10 mouse cellular contexts compared by ENCODE assay signal in the genomic region with DNA sequence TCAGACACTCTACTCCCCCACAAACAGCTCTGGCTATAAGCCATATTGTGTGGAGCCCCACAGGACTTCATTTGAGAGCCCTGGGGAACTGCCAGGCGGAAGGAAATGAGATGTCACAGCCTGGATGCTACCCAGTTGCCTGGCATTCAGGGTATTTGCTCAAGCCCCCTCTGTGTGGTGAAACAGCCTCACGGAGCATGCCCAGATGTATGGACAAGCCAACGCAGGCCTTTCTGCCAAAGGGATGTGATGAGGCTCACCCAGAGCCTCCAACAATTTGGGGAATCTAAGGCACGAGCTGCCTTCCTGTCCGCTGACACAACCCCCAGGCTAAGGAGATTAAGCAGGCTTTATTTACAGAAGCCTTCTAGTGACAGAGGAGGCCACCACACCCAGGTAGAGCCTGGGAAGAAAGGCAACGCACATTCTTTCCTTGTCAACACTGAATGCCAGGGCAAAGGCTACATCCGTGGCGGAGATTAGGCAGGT.
A peak's percentile ranks its signal among the peaks of the same experiment; 100 is the strongest.
DNase-seq lines count a peak whose midpoint lies in the region; ATAC-seq and TF ChIP-seq lines count a peak whose summit lies in the region.
"Had no signal": no experiment of that assay in that cellular context is flagged by ENCODE, and none has a peak within 500 bp of the region (broad histone marks: within the 10 kb centered on the region; RNA-seq: fewer than 3 reads in every experiment).

No protein-coding gene starts in this region.

- H3K9ac ChIP-seq in midbrain, embryonic 15.5 days = no peak overlapping the region
- no peak overlapping the region for H3K9ac ChIP-seq in embryonic facial prominence, embryonic 14.5 days (ENCODE audit: low read depth, low read length)
- no peak overlapping the region for H3K9ac ChIP-seq in midbrain, postnatal 0 days (replicated peaks; ENCODE audit: low read length, poor library complexity, severe bottlenecking)
- H3K9ac ChIP-seq: liver, embryonic 13.5 days had no signal

- no peaks in the 10 kb centered on the region for H3K36me3 ChIP-seq in midbrain, embryonic 10.5 days
- H3K36me3 ChIP-seq in midbrain, embryonic 15.5 days (replicated peaks) = no peaks in the 10 kb centered on the region
- no peaks in the 10 kb centered on the region for H3K36me3 ChIP-seq in embryonic facial prominence, embryonic 14.5 days (ENCODE audit: control insufficient read depth, insufficient read depth, low read length)
- no peaks in the 10 kb centered on the region for H3K36me3 ChIP-seq in midbrain, postnatal 0 days (ENCODE audit: insufficient read depth, low read length)
- H3K36me3 ChIP-seq: liver, embryonic 13.5 days had no signal

- peaks cover 42% of the 10 kb centered on the region for H3K27me3 ChIP-seq in midbrain, embryonic 10.5 days (ENCODE audit: low read depth, poor library complexity, severe bottlenecking)
- H3K27me3 ChIP-seq in midbrain, embryonic 15.5 days (replicated peaks) = no peaks in the 10 kb centered on the region
- H3K27me3 ChIP-seq in embryonic facial prominence, embryonic 14.5 days (replicated peaks; ENCODE audit: control insufficient read depth, insufficient read depth, low read length) = no peaks in the 10 kb centered on the region
- no peaks in the 10 kb centered on the region for H3K27me3 ChIP-seq in midbrain, postnatal 0 days (ENCODE audit: insufficient read depth, low read length)

- H3K9me3 ChIP-seq in midbrain, embryonic 10.5 days (replicated peaks) = no peaks in the 10 kb centered on the region
- no peaks in the 10 kb centered on the region for H3K9me3 ChIP-seq in midbrain, embryonic 15.5 days
- no peaks in the 10 kb centered on the region for H3K9me3 ChIP-seq in embryonic facial prominence, embryonic 14.5 days (ENCODE audit: control insufficient read depth, low read length)
- H3K9me3 ChIP-seq in midbrain, postnatal 0 days (ENCODE audit: low read length) = no peaks in the 10 kb centered on the region
- H3K9me3 ChIP-seq: liver, embryonic 13.5 days had no signal

- peak overlapping the region; percentile 68 for H3K27ac ChIP-seq in midbrain, embryonic 10.5 days (replicated peaks)
- no peak overlapping the region for H3K27ac ChIP-seq in midbrain, embryonic 15.5 days
- H3K27ac ChIP-seq in embryonic facial prominence, embryonic 14.5 days (replicated peaks; ENCODE audit: low read depth, low read length) = no peak overlapping the region
- no peak overlapping the region for H3K27ac ChIP-seq in midbrain, postnatal 0 days (ENCODE audit: low read depth, low read length)
- H3K27ac ChIP-seq: liver, embryonic 13.5 days had no signal

- H3K4me2 ChIP-seq in midbrain, embryonic 15.5 days = no peak overlapping the region
- H3K4me2 ChIP-seq in embryonic facial prominence, embryonic 14.5 days (ENCODE audit: low read depth, low read length) = no peak overlapping the region
- H3K4me2 ChIP-seq in midbrain, postnatal 0 days (ENCODE audit: low read depth, low read length, poor library complexity, severe bottlenecking) = no peak overlapping the region
- H3K4me2 ChIP-seq: liver, embryonic 13.5 days had no signal

- peaks cover 64% of the 10 kb centered on the region for H3K4me1 ChIP-seq in midbrain, embryonic 10.5 days
- H3K4me1 ChIP-seq in midbrain, embryonic 15.5 days = peaks cover 12% of the 10 kb centered on the region; the same call in 1 of the 2 replicates
- H3K4me1 ChIP-seq in embryonic facial prominence, embryonic 14.5 days (ENCODE audit: control insufficient read depth, insufficient read depth, low read length) = peaks cover 16% of the 10 kb centered on the region
- H3K4me1 ChIP-seq in midbrain, postnatal 0 days (ENCODE audit: insufficient read depth, low read length) = no peaks in the 10 kb centered on the region

- no peak for ATAC-seq in midbrain, embryonic 15.5 days (replicated peaks)
- ATAC-seq in embryonic facial prominence, embryonic 14.5 days (ENCODE audit: low read depth) = peak; percentile 73
- ATAC-seq in midbrain, postnatal 0 days (ENCODE audit: low FRiP score) = no peak
- ATAC-seq: CD4-positive, CD25-positive, alpha-beta regulatory T cell, adult 4 months had no signal

- intact Hi-C loops in heart, postnatal 10 days (cut with DNase I) = loop anchor here (5.0 kb wide), 2 partner anchors 72 to 228 kb away; partner anchors contain the start of gene Parp11

- no peak for TF ChIP-seq CTCF in midbrain, postnatal 0 days (IDR thresholded peaks at IDR 0.05)

- H3K4me3 ChIP-seq in midbrain, embryonic 10.5 days = no peak overlapping the region
- no peak overlapping the region for H3K4me3 ChIP-seq in midbrain, embryonic 15.5 days
- H3K4me3 ChIP-seq in embryonic facial prominence, embryonic 14.5 days (ENCODE audit: low read depth, low read length) = no peak overlapping the region
- no peak overlapping the region for H3K4me3 ChIP-seq in midbrain, postnatal 0 days (ENCODE audit: low read depth, low read length)
- H3K4me3 ChIP-seq: liver, embryonic 13.5 days had no signal

- 41% methylated on average over 8 of the region's 8 CpGs for whole genome bisulfite sequencing in midbrain, embryonic 10.5 days
- 35% methylated on average over 8 of the region's 8 CpGs for WGBS in midbrain, embryonic 15.5 days
- 45% methylated on average over 8 of the region's 8 CpGs for WGBS in embryonic facial prominence, embryonic 14.5 days
- 42% methylated on average over 8 of the region's 8 CpGs for WGBS in midbrain, postnatal 0 days

- DNase-seq in heart, adult 11 months = peak; percentile 88
- no peak for DNase-seq in heart, postnatal 10 days
- no peak for DNase-seq in midbrain, embryonic 10.5 days (ENCODE audit: low spot score)
- DNase-seq in embryonic facial prominence, embryonic 14.5 days (ENCODE audit: low spot score) = peak; percentile 80
- peak; percentile 62 for DNase-seq in midbrain, postnatal 0 days (ENCODE audit: low spot score)
- DNase-seq in spleen, postnatal 14 days (ENCODE audit: low spot score in 2 of 2) = no peak
- DNase-seq in left cerebral cortex, adult 11 months (ENCODE audit: low spot score) = no peak
- DNase-seq: liver, embryonic 13.5 days had no signal

Comparison
In these comparisons a context has a peak if more than half of its experiments do, and no peak if none do; other contexts are left out.
1. DNase-seq: peak in heart, adult 11 months (single experiment), embryonic facial prominence, embryonic 14.5 days (single experiment) and midbrain, postnatal 0 days (single experiment); none in heart, postnatal 10 days (0 of 2), midbrain, embryonic 10.5 days (single experiment), spleen, postnatal 14 days (0 of 2) and left cerebral cortex, adult 11 months (single experiment).